Mouse (Mus musculus): Measurements from ENCODE around the gene BC067074. TPM values are rescaled to one million over a fixed set of nuclear protein-coding genes. Genes with fewer than 3 reads are reported as not detected.

Gene BC067074
- polyA plus RNA-seq, 1 experiment from 2014 or later, result 10.2 TPM

GRCm38 (mm10) chr13:113393386-113393785, 100.4 kb downstream of the BC067074 start:
- no peaks in the 10 kb centered on the region for H3K36me3 ChIP-seq
- H3K27ac ChIP-seq, result no peak overlapping the region
- H3K4me3 ChIP-seq, result no peak overlapping the region
- no peaks in the 10 kb centered on the region for H3K4me1 ChIP-seq
- no peaks in the 10 kb centered on the region for H3K27me3 ChIP-seq
- no peak for ATAC-seq (ENCODE audit: low FRiP score, low read depth)
- H3K9me3 ChIP-seq, result no peaks in the 10 kb centered on the region
- no peak overlapping the region for H3K4me2 ChIP-seq (replicated peaks)
- H3K9ac ChIP-seq, result no peak overlapping the region
- 92% methylated on average over 6 of the region's 6 CpGs for WGBS

GRCm38 (mm10) chr13:113394591-113394990, 101.6 kb downstream of the BC067074 start:
- 85% methylated on average over 15 of the region's 15 CpGs for WGBS

GRCm38 (mm10) chr13:113397006-113397520, 104.1 kb downstream of the BC067074 start:
- ATAC-seq (ENCODE audit: low FRiP score, low read depth), result no peak
- H3K4me3 ChIP-seq, result no peak overlapping the region

More at GRCm38 (mm10) chr13:113394591-113394990, 101.6 kb downstream of the BC067074 start:
- H3K27ac ChIP-seq, result no peak overlapping the region
- H3K36me3 ChIP-seq, result no peaks in the 10 kb centered on the region
- no peak overlapping the region for H3K4me3 ChIP-seq
- H3K4me1 ChIP-seq, result no peaks in the 10 kb centered on the region
- H3K9me3 ChIP-seq, result no peaks in the 10 kb centered on the region
- no peaks in the 10 kb centered on the region for H3K27me3 ChIP-seq
- no peak overlapping the region for H3K9ac ChIP-seq
- no peak overlapping the region for H3K4me2 ChIP-seq (replicated peaks)
- no peak for ATAC-seq (ENCODE audit: low FRiP score, low read depth)

DNA sequence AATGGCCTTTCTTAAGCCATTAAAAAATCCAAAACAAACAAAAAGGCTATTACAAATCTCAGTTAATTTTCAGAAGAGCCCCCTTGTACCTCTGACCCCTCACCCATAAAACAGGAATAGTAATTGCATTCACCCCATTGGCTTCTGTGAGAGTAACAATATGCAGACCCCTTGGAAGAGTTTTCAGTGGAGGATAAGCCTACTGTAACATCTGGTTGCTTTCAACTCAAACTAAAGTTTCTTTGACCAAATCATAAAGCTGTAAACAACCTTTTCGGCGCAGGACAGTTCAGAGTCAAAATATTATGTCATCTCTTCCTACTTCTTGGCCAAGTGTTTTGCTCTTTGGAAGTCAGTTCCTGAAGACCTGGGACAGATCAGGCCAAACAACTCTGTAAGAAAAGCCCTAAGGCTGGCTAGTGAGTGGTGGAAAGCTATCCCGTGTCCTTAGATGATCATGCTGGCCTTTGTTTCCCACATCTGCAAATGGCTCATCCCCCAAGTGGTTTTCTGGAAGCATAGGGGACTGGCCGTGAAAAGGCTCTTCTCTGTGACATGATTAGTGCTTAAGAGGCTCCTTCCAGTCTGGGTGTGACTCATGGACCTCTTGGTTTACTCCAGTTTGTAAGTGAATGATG, 108.5 kb downstream of the BC067074 start:
- Histone ChIP-seq H3K4me1 (peaks cover 14% of the 10 kb centered on the region), H3K9me3 (no peaks in the 10 kb centered on the region), H3K27me3 (no peaks in the 10 kb centered on the region), H3K4me2 (replicated peaks) (no peak overlapping the region), H3K4me3 (no peak overlapping the region), H3K27ac (no peak overlapping the region), H3K9ac (no peak overlapping the region), H3K36me3 (no peaks in the 10 kb centered on the region)
- no peak for ATAC-seq (ENCODE audit: low FRiP score, low read depth)
- WGBS, result 65% methylated on average over 4 of the region's 4 CpGs

More at GRCm38 (mm10) chr13:113397006-113397520, 104.1 kb downstream of the BC067074 start:
- H3K27ac ChIP-seq, result no peak overlapping the region
- H3K4me2 ChIP-seq (replicated peaks), result no peak overlapping the region
- no peaks in the 10 kb centered on the region for H3K9me3 ChIP-seq
- no peaks in the 10 kb centered on the region for H3K27me3 ChIP-seq
- H3K4me1 ChIP-seq, result no peaks in the 10 kb centered on the region
- H3K9ac ChIP-seq, result no peak overlapping the region
- 86% methylated on average over 9 of the region's 9 CpGs for WGBS
- no peaks in the 10 kb centered on the region for H3K36me3 ChIP-seq

DNA sequence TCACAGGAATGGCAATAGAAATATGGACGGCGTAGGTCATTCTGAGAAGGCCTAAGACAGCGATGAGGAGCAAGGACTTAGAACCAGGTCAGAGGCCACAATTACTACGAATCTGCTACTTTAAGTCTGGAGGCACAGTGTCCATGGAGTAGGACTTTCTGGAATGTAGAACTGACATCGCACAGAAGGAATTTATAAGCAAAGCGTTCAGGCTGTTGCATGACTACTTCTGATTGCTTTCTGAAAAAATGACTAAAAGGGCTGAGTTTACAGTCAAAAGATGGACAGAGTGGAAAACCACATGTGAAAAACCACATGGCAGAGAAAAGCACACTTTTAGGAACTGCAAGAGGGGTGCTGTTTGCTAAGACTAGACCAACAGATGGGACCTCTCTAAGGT, 110.7 kb downstream of the BC067074 start:
- Histone ChIP-seq H3K9ac (no peak overlapping the region), H3K9me3 (no peaks in the 10 kb centered on the region), H3K4me3 (no peak overlapping the region), H3K27me3 (no peaks in the 10 kb centered on the region), H3K36me3 (no peaks in the 10 kb centered on the region), H3K27ac (no peak overlapping the region), H3K4me1 (peaks cover 14% of the 10 kb centered on the region), H3K4me2 (replicated peaks) (no peak overlapping the region)
- WGBS, result 65% methylated on average over 6 of the region's 6 CpGs
- ATAC-seq (ENCODE audit: low FRiP score, low read depth), result no peak; the same call in 1 of the 2 replicates

- no peaks in the 10 kb centered on the region for H3K9me3 ChIP-seq
- peaks cover 17% of the 10 kb centered on the region for H3K4me1 ChIP-seq
- no peaks in the 10 kb centered on the region for H3K27me3 ChIP-seq
- H3K4me2 ChIP-seq (replicated peaks), result no peak overlapping the region
- H3K9ac ChIP-seq, result no peak overlapping the region
- H3K27ac ChIP-seq, result no peak overlapping the region
- peak; percentile 36; the same call in 1 of the 2 replicates for ATAC-seq (ENCODE audit: low FRiP score, low read depth)
- no peaks in the 10 kb centered on the region for H3K36me3 ChIP-seq
- 47% methylated on average over 2 of the region's 2 CpGs for WGBS
- H3K4me3 ChIP-seq, result no peak overlapping the region
These were observed 111.2 kb downstream of the BC067074 start for GRCm38 (mm10) chr13:113404172-113404571.

- peak; percentile 77 for ATAC-seq (ENCODE audit: low FRiP score, low read depth)
- no peak overlapping the region for H3K4me3 ChIP-seq
- H3K36me3 ChIP-seq, result no peaks in the 10 kb centered on the region
- peak overlapping the region; percentile 21; the same call in 1 of the 2 replicates for H3K4me2 ChIP-seq (replicated peaks)
- H3K27me3 ChIP-seq, result no peaks in the 10 kb centered on the region
- WGBS, result 22% methylated on average over 12 of the region's 12 CpGs
- H3K9ac ChIP-seq, result no peak overlapping the region
- H3K9me3 ChIP-seq, result no peaks in the 10 kb centered on the region
- H3K27ac ChIP-seq, result no peak overlapping the region
- peaks cover 12% of the 10 kb centered on the region for H3K4me1 ChIP-seq
These were observed 117.0 kb downstream of the BC067074 start for GRCm38 (mm10) chr13:113409941-113410340.

- no peaks in the 10 kb centered on the region for H3K9me3 ChIP-seq
- no peak overlapping the region for H3K4me2 ChIP-seq (replicated peaks)
- H3K27ac ChIP-seq, result no peak overlapping the region
- WGBS, result 85% methylated on average over 7 of the region's 7 CpGs
- no peaks in the 10 kb centered on the region for H3K36me3 ChIP-seq
- ATAC-seq (ENCODE audit: low FRiP score, low read depth), result no peak
- H3K9ac ChIP-seq, result no peak overlapping the region
- no peaks in the 10 kb centered on the region for H3K27me3 ChIP-seq
- peaks cover 16% of the 10 kb centered on the region for H3K4me1 ChIP-seq
- no peak overlapping the region for H3K4me3 ChIP-seq
These were observed 122.6 kb downstream of the BC067074 start for GRCm38 (mm10) chr13:113415527-113415926.

DNA sequence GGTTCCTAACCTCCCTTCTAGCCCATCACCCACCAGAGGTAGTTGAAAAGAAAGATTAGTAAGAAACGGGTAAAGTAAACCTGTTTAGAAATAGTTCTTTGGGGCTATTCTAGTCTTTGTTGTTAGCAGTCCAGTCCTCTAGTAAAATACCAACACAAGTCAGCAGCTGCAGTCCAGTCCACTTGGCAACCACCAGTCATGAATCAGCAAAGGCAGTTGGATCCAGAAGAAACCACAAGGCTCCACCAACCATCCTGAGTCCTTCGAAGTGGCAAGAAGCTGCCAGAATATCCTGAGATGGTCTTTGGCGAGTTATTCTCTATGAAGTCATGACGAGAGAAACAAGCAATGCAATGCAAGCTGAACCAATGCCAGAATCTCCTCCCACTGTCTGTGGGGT, 124.0 kb downstream of the BC067074 start:
- 98% methylated on average over 4 of the region's 4 CpGs for WGBS
- H3K9me3 ChIP-seq, result no peaks in the 10 kb centered on the region
- peaks cover 16% of the 10 kb centered on the region for H3K4me1 ChIP-seq
- no peaks in the 10 kb centered on the region for H3K36me3 ChIP-seq
- no peaks in the 10 kb centered on the region for H3K27me3 ChIP-seq
- ATAC-seq (ENCODE audit: low FRiP score, low read depth), result no peak
- H3K4me3 ChIP-seq, result no peak overlapping the region
- H3K9ac ChIP-seq, result no peak overlapping the region
- no peak overlapping the region for H3K4me2 ChIP-seq (replicated peaks)
- H3K27ac ChIP-seq, result no peak overlapping the region

GRCm38 (mm10) chr13:113417757-113418483, 125.0 kb downstream of the BC067074 start:
- peaks cover 16% of the 10 kb centered on the region for H3K4me1 ChIP-seq
- WGBS, result 21% methylated on average over 9 of the region's 9 CpGs
- H3K4me3 ChIP-seq, result no peak overlapping the region
- H3K9ac ChIP-seq, result no peak overlapping the region
- no peaks in the 10 kb centered on the region for H3K36me3 ChIP-seq
- peak; percentile 71 for ATAC-seq (ENCODE audit: low FRiP score, low read depth)
- H3K9me3 ChIP-seq, result no peaks in the 10 kb centered on the region
- no peaks in the 10 kb centered on the region for H3K27me3 ChIP-seq
- peak overlapping the region; percentile 28; the same call in 1 of the 2 replicates for H3K27ac ChIP-seq
- H3K4me2 ChIP-seq (replicated peaks), result peak overlapping the region; percentile 12; the same call in 1 of the 2 replicates

- Histone ChIP-seq H3K9ac (no peak overlapping the region), H3K4me2 (replicated peaks) (no peak overlapping the region), H3K4me3 (no peak overlapping the region), H3K36me3 (no peaks in the 10 kb centered on the region), H3K4me1 (peaks cover 16% of the 10 kb centered on the region), H3K9me3 (no peaks in the 10 kb centered on the region), H3K27ac (peak overlapping the region; percentile 53; the same call in 1 of the 2 replicates), H3K27me3 (no peaks in the 10 kb centered on the region)
- ATAC-seq (ENCODE audit: low FRiP score, low read depth), result no peak
- 55% methylated on average over 3 of the region's 3 CpGs for WGBS
These were observed 125.7 kb downstream of the BC067074 start for GRCm38 (mm10) chr13:113418632-113419031.

- H3K27ac ChIP-seq, result no peak overlapping the region
- no peaks in the 10 kb centered on the region for H3K27me3 ChIP-seq
- H3K9me3 ChIP-seq, result no peaks in the 10 kb centered on the region
- H3K9ac ChIP-seq, result no peak overlapping the region
- ATAC-seq (ENCODE audit: low FRiP score, low read depth), result no peak
- no peak overlapping the region for H3K4me3 ChIP-seq
- no peaks in the 10 kb centered on the region for H3K36me3 ChIP-seq
- no peak overlapping the region for H3K4me2 ChIP-seq (replicated peaks)
- WGBS, result 74% methylated on average over 3 of the region's 3 CpGs
- H3K4me1 ChIP-seq, result peaks cover 16% of the 10 kb centered on the region
These were observed 128.5 kb downstream of the BC067074 start for GRCm38 (mm10) chr13:113421472-113421871.
